Mouse (Mus musculus): ENCODE data around the gene Tshz2. TPM values are rescaled to one million over a fixed set of nuclear protein-coding genes. Genes with fewer than 3 reads are reported as not detected.

Tshz2 gene
- total RNA-seq, 2 experiments from 2014 or later = 12.8 to 14.4 TPM

GRCm38 (mm10) chr2:170110306-170110705 lies 477.5 kb downstream of the Tshz2 start:
- DNase-seq (ENCODE audit: low spot score) = no peak
- intact Hi-C loops (cut with DNase I) = no loop called here

- no peak for DNase-seq (ENCODE audit: low spot score)
- intact Hi-C loops (cut with DNase I) = loop anchor here (2.0 to 5.0 kb wide), 5 partner anchors 41 to 286 kb away; no protein-coding TSS in a partner anchor
These were observed 484.0 kb downstream of the Tshz2 start for GRCm38 (mm10) chr2:170116704-170117281.

- intact Hi-C loops (cut with DNase I) = no loop called here
- no peak for DNase-seq (ENCODE audit: low spot score)
These were observed 487.6 kb downstream of the Tshz2 start for GRCm38 (mm10) chr2:170120139-170121027.

Other genes with a start within 250 kb of the Tshz2 start
- gene Gm11011, start 45.3 kb upstream of the Tshz2 start, total RNA-seq (2021) = not detected